Mouse (Mus musculus): ENCODE data around the gene Trappc13. TPM values are rescaled to one million over a fixed set of nuclear protein-coding genes. Genes with fewer than 3 reads are reported as not detected.

Trappc13 gene
- polyA plus RNA-seq, 1 experiment from 2014 or later: 69.5 TPM

Other genes with a start within 250 kb of the Trappc13 start
- gene Nln, start 68.9 kb downstream of the Trappc13 start, polyA plus RNA-seq (2015; fragmentation: Nextera tagmentation; extraction: Ambion mirVana): 35.7 and 38.1 TPM in 2 replicates
- gene Sgtb, start 68.7 kb downstream of the Trappc13 start, polyA plus RNA-seq (2015; fragmentation: Nextera tagmentation; extraction: Ambion mirVana): 32.2 and 34.4 TPM in 2 replicates
- 36.2 and 41.6 TPM in 2 replicates for gene Trim23, start 328 bp upstream of the Trappc13 start, polyA plus RNA-seq (2015; fragmentation: Nextera tagmentation; extraction: Ambion mirVana)
- gene Cenpk, start 50.1 kb upstream of the Trappc13 start, polyA plus RNA-seq (2015; fragmentation: Nextera tagmentation; extraction: Ambion mirVana): 25.0 and 33.4 TPM in 2 replicates
- gene Ppwd1, start 50.4 kb upstream of the Trappc13 start, polyA plus RNA-seq (2015; fragmentation: Nextera tagmentation; extraction: Ambion mirVana): 9.2 and 9.5 TPM in 2 replicates
- gene Adamts6, start 109.4 kb upstream of the Trappc13 start, polyA plus RNA-seq (2015; fragmentation: Nextera tagmentation; extraction: Ambion mirVana): 1.9 and 2.7 TPM in 2 replicates